Mouse (Mus musculus): ENCODE results near the gene Shmt2. TPM values are rescaled to one million over a fixed set of nuclear protein-coding genes. Genes with fewer than 3 reads are reported as not detected.

Gene Shmt2
- polyA plus RNA-seq, 1 experiment: 67.4 TPM

DNA sequence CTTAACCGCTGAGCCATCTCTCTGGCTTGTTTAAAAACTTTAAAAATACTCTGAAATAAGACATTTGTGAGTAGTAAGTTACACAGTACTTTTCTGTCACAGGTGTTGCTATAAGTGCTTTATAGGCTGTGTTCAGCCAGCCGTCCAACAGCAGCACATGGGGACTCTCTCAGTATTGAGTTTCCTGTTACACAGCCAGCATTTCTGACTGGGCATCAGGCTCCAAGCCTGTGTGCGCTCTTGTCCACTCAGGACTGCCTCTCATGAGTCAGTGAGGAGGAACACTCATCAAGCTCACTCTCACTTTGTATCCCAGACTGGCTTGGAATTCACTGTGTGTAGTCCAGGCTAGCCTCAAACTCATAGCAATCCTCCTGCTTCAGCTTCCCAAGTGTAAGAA is 26.1 kb downstream of the Shmt2 start:
- Histone ChIP-seq H3K27ac (ENCODE audit: insufficient read depth, low read length) (no peak overlapping the region), H3K4me1 (ENCODE audit: control insufficient read depth, insufficient read depth, low read length) (no peaks in the 10 kb centered on the region), H3K4me3 (ENCODE audit: low read depth, low read length) (no peak overlapping the region), H3K36me3 (ENCODE audit: control insufficient read depth, insufficient read depth, low read length, poor library complexity, severe bottlenecking) (no peaks in the 10 kb centered on the region), H3K27me3 (ENCODE audit: control insufficient read depth, insufficient read depth, low read length, poor library complexity, severe bottlenecking) (no peaks in the 10 kb centered on the region), H3K9ac (ENCODE audit: low read depth, poor library complexity, severe bottlenecking) (no peak overlapping the region), H3K9me3 (replicated peaks; ENCODE audit: control insufficient read depth, insufficient read depth, low read length, poor library complexity, severe bottlenecking) (no peaks in the 10 kb centered on the region)
- TF ChIP-seq POLR2A (IDR thresholded peaks at IDR 0.05; ENCODE audit: insufficient read depth, low read length) (no peak), EP300 (IDR thresholded peaks at IDR 0.05; ENCODE audit: insufficient read depth, low read depth, low read length) (no peak), CTCF (IDR thresholded peaks at IDR 0.05; ENCODE audit: low read depth, low read length) (no peak)

DNA sequence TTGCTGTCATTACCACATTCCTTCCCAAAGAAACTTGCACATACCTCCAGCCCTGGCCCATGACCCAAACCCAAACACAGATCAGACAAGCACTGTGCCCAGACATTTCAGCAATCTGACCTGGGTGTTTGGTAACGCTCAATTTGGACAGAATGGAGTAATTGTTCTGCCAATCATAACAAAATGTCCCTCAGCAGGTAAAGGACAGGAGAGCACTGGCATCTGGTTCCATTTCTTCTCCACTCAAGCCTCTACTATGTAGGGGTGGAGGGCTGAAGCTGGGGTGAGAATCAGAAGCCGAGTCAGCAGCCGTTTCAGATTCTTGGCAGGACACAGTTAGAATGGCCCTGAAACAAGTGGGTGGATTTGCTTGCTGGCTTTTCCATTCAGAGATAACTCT is 30.1 kb downstream of the Shmt2 start:
- Histone ChIP-seq H3K27me3 (ENCODE audit: control insufficient read depth, insufficient read depth, low read length, poor library complexity, severe bottlenecking) (no peaks in the 10 kb centered on the region), H3K9ac (ENCODE audit: low read depth, poor library complexity, severe bottlenecking) (no peak overlapping the region), H3K4me3 (ENCODE audit: low read depth, low read length) (no peak overlapping the region), H3K4me1 (ENCODE audit: control insufficient read depth, insufficient read depth, low read length) (no peaks in the 10 kb centered on the region), H3K36me3 (ENCODE audit: control insufficient read depth, insufficient read depth, low read length, poor library complexity, severe bottlenecking) (peaks cover 9% of the 10 kb centered on the region; the same call in 1 of the 2 replicates), H3K9me3 (replicated peaks; ENCODE audit: control insufficient read depth, insufficient read depth, low read length, poor library complexity, severe bottlenecking) (no peaks in the 10 kb centered on the region), H3K27ac (ENCODE audit: insufficient read depth, low read length) (no peak overlapping the region)
- no peak for TF ChIP-seq POLR2A (IDR thresholded peaks at IDR 0.05; ENCODE audit: insufficient read depth, low read length)
- TF ChIP-seq EP300 (IDR thresholded peaks at IDR 0.05; ENCODE audit: insufficient read depth, low read depth, low read length): no peak
- no peak for TF ChIP-seq CTCF (IDR thresholded peaks at IDR 0.05; ENCODE audit: low read depth, low read length)

DNA sequence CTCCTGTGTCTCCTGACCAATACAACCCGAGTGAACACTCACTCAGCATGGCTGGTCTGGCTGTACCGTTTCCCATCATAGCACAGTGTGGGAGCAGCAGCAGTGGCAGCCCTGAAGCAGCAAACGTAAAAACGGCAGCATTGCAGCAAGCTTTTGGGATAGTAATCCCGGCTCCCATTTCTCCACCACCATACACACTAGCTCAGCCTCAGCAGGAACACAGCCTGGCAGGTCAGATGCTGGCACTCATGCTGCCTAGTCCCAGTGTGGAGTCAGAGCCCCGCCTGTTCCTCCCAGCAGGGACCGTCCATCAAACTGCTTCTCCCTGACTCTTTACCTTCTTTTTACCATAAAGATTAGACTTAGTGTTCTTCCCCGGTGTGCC is 31.1 kb downstream of the Shmt2 start:
- H3K9me3 ChIP-seq (replicated peaks; ENCODE audit: control insufficient read depth, insufficient read depth, low read length, poor library complexity, severe bottlenecking): no peaks in the 10 kb centered on the region
- no peak for TF ChIP-seq CTCF (IDR thresholded peaks at IDR 0.05; ENCODE audit: low read depth, low read length)
- no peak for TF ChIP-seq EP300 (IDR thresholded peaks at IDR 0.05; ENCODE audit: insufficient read depth, low read depth, low read length)
- TF ChIP-seq POLR2A (IDR thresholded peaks at IDR 0.05; ENCODE audit: insufficient read depth, low read length): no peak
- H3K36me3 ChIP-seq (ENCODE audit: control insufficient read depth, insufficient read depth, low read length, poor library complexity, severe bottlenecking): peaks cover 9% of the 10 kb centered on the region; the same call in 1 of the 2 replicates
- no peak overlapping the region for H3K4me3 ChIP-seq (ENCODE audit: low read depth, low read length)
- no peak overlapping the region for H3K27ac ChIP-seq (ENCODE audit: insufficient read depth, low read length)
- H3K27me3 ChIP-seq (ENCODE audit: control insufficient read depth, insufficient read depth, low read length, poor library complexity, severe bottlenecking): no peaks in the 10 kb centered on the region
- H3K9ac ChIP-seq (ENCODE audit: low read depth, poor library complexity, severe bottlenecking): no peak overlapping the region
- H3K4me1 ChIP-seq (ENCODE audit: control insufficient read depth, insufficient read depth, low read length): no peaks in the 10 kb centered on the region

DNA sequence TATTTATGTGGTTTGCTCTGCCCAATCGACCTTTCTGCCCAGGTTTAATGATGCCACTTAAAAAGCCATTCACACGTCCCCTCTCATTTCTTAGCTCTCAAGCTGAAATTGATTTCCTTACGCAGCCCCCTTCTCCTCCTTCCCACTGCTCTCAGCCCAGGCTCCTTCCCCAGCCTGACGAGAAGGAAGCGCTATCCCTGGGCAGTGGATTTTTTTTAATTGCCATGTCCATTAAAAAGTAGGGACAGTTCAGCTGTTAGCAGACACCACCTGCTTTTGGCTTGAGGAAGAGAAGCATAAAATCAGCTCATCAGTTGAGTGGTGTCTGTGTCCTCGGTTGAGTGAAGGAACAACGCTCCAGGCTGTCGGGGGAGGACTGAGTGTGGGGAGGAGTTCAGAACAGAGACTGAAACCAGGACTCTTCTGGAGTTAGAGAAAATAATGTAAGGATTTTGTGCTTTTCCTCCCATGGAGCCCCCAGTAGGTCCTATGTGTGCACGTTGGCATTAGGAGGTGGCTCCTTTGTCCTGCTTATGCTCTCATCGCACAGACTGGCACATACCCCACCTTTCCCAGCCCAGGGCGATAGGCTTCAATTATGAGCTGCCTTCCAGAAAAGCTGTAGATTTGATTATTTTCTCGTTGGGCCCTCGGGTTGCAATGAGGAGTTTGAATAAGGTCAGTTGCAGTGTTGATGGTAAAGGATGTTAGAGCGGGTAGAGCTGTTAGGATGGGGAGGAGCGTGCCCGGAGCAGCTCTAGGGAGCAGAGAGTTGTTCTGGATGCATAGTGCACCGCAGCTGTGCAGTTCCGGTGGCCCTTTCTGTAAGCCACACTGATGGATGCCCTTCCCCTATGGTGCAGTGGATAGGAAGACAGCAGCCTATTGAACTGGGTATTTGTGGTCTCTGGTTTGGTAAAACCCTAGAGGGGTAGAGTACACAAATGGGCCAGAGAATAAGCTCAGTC is 31.8 kb downstream of the Shmt2 start:
- Histone ChIP-seq H3K4me3 (ENCODE audit: low read depth, low read length) (no peak overlapping the region), H3K27ac (ENCODE audit: insufficient read depth, low read length) (no peak overlapping the region), H3K36me3 (ENCODE audit: control insufficient read depth, insufficient read depth, low read length, poor library complexity, severe bottlenecking) (peaks cover 9% of the 10 kb centered on the region; the same call in 1 of the 2 replicates), H3K9ac (ENCODE audit: low read depth, poor library complexity, severe bottlenecking) (no peak overlapping the region), H3K27me3 (ENCODE audit: control insufficient read depth, insufficient read depth, low read length, poor library complexity, severe bottlenecking) (no peaks in the 10 kb centered on the region), H3K4me1 (ENCODE audit: control insufficient read depth, insufficient read depth, low read length) (no peaks in the 10 kb centered on the region), H3K9me3 (replicated peaks; ENCODE audit: control insufficient read depth, insufficient read depth, low read length, poor library complexity, severe bottlenecking) (no peaks in the 10 kb centered on the region)
- no peak for TF ChIP-seq EP300 (IDR thresholded peaks at IDR 0.05; ENCODE audit: insufficient read depth, low read depth, low read length)
- TF ChIP-seq CTCF (IDR thresholded peaks at IDR 0.05; ENCODE audit: low read depth, low read length): no peak
- TF ChIP-seq POLR2A (IDR thresholded peaks at IDR 0.05; ENCODE audit: insufficient read depth, low read length): no peak

DNA sequence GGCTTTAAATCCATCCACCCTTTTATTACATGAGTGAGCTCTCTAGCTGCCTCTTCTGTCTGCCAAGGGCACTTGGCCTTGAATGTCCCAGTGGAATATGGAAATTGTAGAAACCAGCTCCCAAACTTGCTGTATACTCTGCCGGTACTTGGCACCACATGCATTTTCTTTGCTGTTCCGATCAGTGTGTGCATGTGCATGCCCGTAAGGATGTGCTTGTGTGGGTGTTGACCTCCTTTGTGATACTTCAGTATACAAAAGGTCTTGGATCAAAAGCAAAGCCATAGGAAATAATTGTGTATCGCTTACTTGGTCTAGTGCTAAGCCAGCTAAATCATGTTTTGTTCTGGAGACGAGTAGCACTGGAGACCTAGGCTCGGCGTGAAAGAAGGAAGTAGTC is 33.4 kb downstream of the Shmt2 start:
- no peak overlapping the region for H3K9ac ChIP-seq (ENCODE audit: low read depth, poor library complexity, severe bottlenecking)
- H3K27me3 ChIP-seq (ENCODE audit: control insufficient read depth, insufficient read depth, low read length, poor library complexity, severe bottlenecking): no peaks in the 10 kb centered on the region
- H3K9me3 ChIP-seq (replicated peaks; ENCODE audit: control insufficient read depth, insufficient read depth, low read length, poor library complexity, severe bottlenecking): no peaks in the 10 kb centered on the region
- H3K4me1 ChIP-seq (ENCODE audit: control insufficient read depth, insufficient read depth, low read length): no peaks in the 10 kb centered on the region
- H3K4me3 ChIP-seq (ENCODE audit: low read depth, low read length): no peak overlapping the region
- TF ChIP-seq POLR2A (IDR thresholded peaks at IDR 0.05; ENCODE audit: insufficient read depth, low read length) (no peak), EP300 (IDR thresholded peaks at IDR 0.05; ENCODE audit: insufficient read depth, low read depth, low read length) (no peak), CTCF (IDR thresholded peaks at IDR 0.05; ENCODE audit: low read depth, low read length) (no peak)
- H3K36me3 ChIP-seq (ENCODE audit: control insufficient read depth, insufficient read depth, low read length, poor library complexity, severe bottlenecking): peaks cover 9% of the 10 kb centered on the region
- no peak overlapping the region for H3K27ac ChIP-seq (ENCODE audit: insufficient read depth, low read length)

DNA sequence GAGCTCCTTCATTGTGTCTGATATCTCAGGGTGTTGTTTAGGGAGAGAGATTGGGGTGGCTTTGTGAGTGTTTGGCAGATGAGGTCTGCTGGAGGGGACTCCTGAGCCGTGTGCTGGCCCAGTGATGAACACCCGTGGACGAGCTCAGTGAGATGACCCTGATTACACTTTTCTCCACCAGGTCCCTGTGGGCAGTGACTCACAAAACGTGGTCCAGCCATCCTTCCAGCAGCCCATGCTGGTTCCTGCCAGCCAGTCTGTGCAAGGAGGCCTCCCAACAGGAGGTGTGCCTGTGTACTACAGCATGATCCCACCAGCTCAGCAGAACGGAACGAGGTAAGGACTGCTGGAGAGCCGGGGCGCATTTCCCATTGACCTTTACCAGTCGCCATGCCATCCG is 37.0 kb downstream of the Shmt2 start:
- Histone ChIP-seq H3K9me3 (replicated peaks; ENCODE audit: control insufficient read depth, insufficient read depth, low read length, poor library complexity, severe bottlenecking) (no peaks in the 10 kb centered on the region), H3K4me1 (ENCODE audit: control insufficient read depth, insufficient read depth, low read length) (no peaks in the 10 kb centered on the region), H3K27ac (ENCODE audit: insufficient read depth, low read length) (no peak overlapping the region), H3K36me3 (ENCODE audit: control insufficient read depth, insufficient read depth, low read length, poor library complexity, severe bottlenecking) (peaks cover 9% of the 10 kb centered on the region), H3K4me3 (ENCODE audit: low read depth, low read length) (no peak overlapping the region), H3K27me3 (ENCODE audit: control insufficient read depth, insufficient read depth, low read length, poor library complexity, severe bottlenecking) (no peaks in the 10 kb centered on the region), H3K9ac (ENCODE audit: low read depth, poor library complexity, severe bottlenecking) (no peak overlapping the region)
- TF ChIP-seq POLR2A (IDR thresholded peaks at IDR 0.05; ENCODE audit: insufficient read depth, low read length) (no peak), EP300 (IDR thresholded peaks at IDR 0.05; ENCODE audit: insufficient read depth, low read depth, low read length) (no peak), CTCF (IDR thresholded peaks at IDR 0.05; ENCODE audit: low read depth, low read length) (no peak)

Data from ES-Bruce4 (cell line).